ENCODE assay signal across 16 mouse cellular contexts in genomic region chr7:15859657-15860056, GRCm38 (mm10). TPM values are rescaled to one million over a fixed set of nuclear protein-coding genes. Genes with fewer than 3 reads are reported as not detected.
A peak's percentile ranks its signal among the peaks of the same experiment; 100 is the strongest.
DNase-seq lines count a peak whose midpoint lies in the region; ATAC-seq and TF ChIP-seq lines count a peak whose summit lies in the region.
"Had no signal": no experiment of that assay in that cellular context is flagged by ENCODE, and none has a peak within 500 bp of the region (broad histone marks: within the 10 kb centered on the region; RNA-seq: fewer than 3 reads in every experiment).

No protein-coding gene starts in this region.

- 44% methylated on average over 2 of the region's 2 CpGs for WGBS in kidney, adult 2 months
- WGBS in midbrain, embryonic 11.5 days, result 37% methylated on average over 2 of the region's 2 CpGs
- WGBS in midbrain, embryonic 10.5 days, result 46% methylated on average over 2 of the region's 2 CpGs

- H3K27ac ChIP-seq in kidney, adult 2 months (ENCODE audit: insufficient read depth, low read depth, low read length), result no peak overlapping the region
- H3K27ac ChIP-seq in midbrain, embryonic 11.5 days (ENCODE audit: low read depth, low read length), result no peak overlapping the region
- no peak overlapping the region for H3K27ac ChIP-seq in midbrain, embryonic 10.5 days (replicated peaks)
- H3K27ac ChIP-seq: embryonic facial prominence, embryonic 13.5 days; heart, embryonic 10.5 days; hindbrain, embryonic 15.5 days; limb, embryonic 15.5 days; midbrain, embryonic 12.5 days had no signal

- ATAC-seq in midbrain, embryonic 11.5 days (ENCODE audit: low FRiP score), result no peak

- H3K4me2 ChIP-seq in midbrain, embryonic 11.5 days, result no peak overlapping the region
- H3K4me2 ChIP-seq: embryonic facial prominence, embryonic 13.5 days; hindbrain, embryonic 15.5 days; limb, embryonic 15.5 days; midbrain, embryonic 12.5 days had no signal

- no peaks in the 10 kb centered on the region for H3K27me3 ChIP-seq in kidney, adult 2 months (replicated peaks; ENCODE audit: control insufficient read depth, insufficient read depth, low read length)
- no peaks in the 10 kb centered on the region for H3K27me3 ChIP-seq in midbrain, embryonic 11.5 days (ENCODE audit: control insufficient read depth, insufficient read depth, low read length)
- H3K27me3 ChIP-seq in midbrain, embryonic 10.5 days (ENCODE audit: low read depth, poor library complexity, severe bottlenecking), result no peaks in the 10 kb centered on the region
- H3K27me3 ChIP-seq: embryonic facial prominence, embryonic 13.5 days; hindbrain, embryonic 15.5 days; limb, embryonic 15.5 days; midbrain, embryonic 12.5 days had no signal

- H3K9me3 ChIP-seq in midbrain, embryonic 11.5 days (ENCODE audit: control insufficient read depth, low read length), result no peaks in the 10 kb centered on the region
- no peaks in the 10 kb centered on the region for H3K9me3 ChIP-seq in midbrain, embryonic 10.5 days (replicated peaks)
- H3K9me3 ChIP-seq: embryonic facial prominence, embryonic 13.5 days; heart, embryonic 10.5 days; hindbrain, embryonic 15.5 days; limb, embryonic 15.5 days; midbrain, embryonic 12.5 days had no signal

- no peaks in the 10 kb centered on the region for H3K36me3 ChIP-seq in kidney, adult 2 months (ENCODE audit: control insufficient read depth, insufficient read depth, low read length)
- no peaks in the 10 kb centered on the region for H3K36me3 ChIP-seq in midbrain, embryonic 11.5 days (ENCODE audit: control insufficient read depth, insufficient read depth, low read length)
- H3K36me3 ChIP-seq in midbrain, embryonic 10.5 days, result no peaks in the 10 kb centered on the region
- H3K36me3 ChIP-seq: embryonic facial prominence, embryonic 13.5 days; heart, embryonic 10.5 days; hindbrain, embryonic 15.5 days; limb, embryonic 15.5 days; midbrain, embryonic 12.5 days had no signal

- H3K4me1 ChIP-seq in kidney, adult 2 months (ENCODE audit: control insufficient read depth, insufficient read depth, low read length), result no peaks in the 10 kb centered on the region
- H3K4me1 ChIP-seq in midbrain, embryonic 11.5 days (ENCODE audit: control insufficient read depth, insufficient read depth, low read length), result no peaks in the 10 kb centered on the region
- peaks cover 5% of the 10 kb centered on the region for H3K4me1 ChIP-seq in midbrain, embryonic 10.5 days
- H3K4me1 ChIP-seq: embryonic facial prominence, embryonic 13.5 days; heart, embryonic 10.5 days; hindbrain, embryonic 15.5 days; limb, embryonic 15.5 days; midbrain, embryonic 12.5 days had no signal

- peak; percentile 22 for DNase-seq in adrenal gland, postnatal 14 days
- DNase-seq in adrenal gland, adult 18-20 months (ENCODE audit: low spot score in 2 of 2), result no peak
- no peak for DNase-seq in kidney, adult 2 months
- DNase-seq in kidney, postnatal 14 days, result no peak
- DNase-seq in midbrain, embryonic 11.5 days (ENCODE audit: low spot score, missing footprints), result peak; percentile 83
- DNase-seq in midbrain, embryonic 10.5 days (ENCODE audit: low spot score), result no peak
- DNase-seq in spleen, postnatal 14 days (ENCODE audit: low spot score in 2 of 2), result no peak
- DNase-seq in cerebellum, adult 11 months, result no peak
- DNase-seq: B cell, adult 2 months; thymus, postnatal 14 days had no signal

- TF ChIP-seq CTCF in kidney, adult 2 months (conservative IDR thresholded peaks at IDR 0.05; ENCODE audit: insufficient read depth, insufficient read length, low read depth, low read length), result peak; percentile 35

- H3K9ac ChIP-seq in midbrain, embryonic 11.5 days (ENCODE audit: low read length), result no peak overlapping the region
- H3K9ac ChIP-seq: embryonic facial prominence, embryonic 13.5 days; hindbrain, embryonic 15.5 days; limb, embryonic 15.5 days; midbrain, embryonic 12.5 days had no signal

- TF ChIP-seq POLR2A in kidney, adult 2 months (IDR thresholded peaks at IDR 0.05; ENCODE audit: low read depth, low read length), result no peak

- H3K4me3 ChIP-seq in kidney, adult 2 months (ENCODE audit: insufficient read depth, low read depth, low read length), result no peak overlapping the region
- no peak overlapping the region for H3K4me3 ChIP-seq in midbrain, embryonic 11.5 days (ENCODE audit: low read depth, low read length)
- no peak overlapping the region for H3K4me3 ChIP-seq in midbrain, embryonic 10.5 days
- H3K4me3 ChIP-seq: embryonic facial prominence, embryonic 13.5 days; heart, embryonic 10.5 days; hindbrain, embryonic 15.5 days; limb, embryonic 15.5 days; midbrain, embryonic 12.5 days had no signal

RNA-seq across cellular contexts. Expression of gene Crx, which starts 20.1 kb away (rescaled TPM):
- not detected in 2 replicates for total RNA-seq in adrenal gland, postnatal 14 days (2021)
- not detected for total RNA-seq in adrenal gland, adult 18-20 months (2021)
- not detected in 2 replicates for polyA plus RNA-seq in kidney, adult 2 months (2012; rRNA removed)
- 0.20 and 0.51 TPM in 2 replicates for polyA plus RNA-seq in midbrain, embryonic 11.5 days (2014; fragmentation: Nextera tagmentation; extraction: Ambion mirVana)
- 0.15 and 0.53 TPM in 2 replicates for polyA plus RNA-seq in midbrain, embryonic 10.5 days (2016; fragmentation: Nextera tagmentation; extraction: Ambion mirVana)
- total RNA-seq: layer of hippocampus, adult 18-20 months had no signal
- polyA plus RNA-seq: embryonic facial prominence, embryonic 13.5 days; heart, embryonic 10.5 days; hindbrain, embryonic 15.5 days; limb, embryonic 15.5 days had no signal

RNA-seq across cellular contexts. Expression of gene Obox6, which starts 20.2 kb away (rescaled TPM):
- total RNA-seq in adrenal gland, postnatal 14 days (2021), result not detected in 2 replicates
- total RNA-seq in adrenal gland, adult 18-20 months (2021), result not detected
- not detected in 2 replicates for polyA plus RNA-seq in kidney, adult 2 months (2012; rRNA removed)
- polyA plus RNA-seq in midbrain, embryonic 11.5 days (2014; fragmentation: Nextera tagmentation; extraction: Ambion mirVana), result not detected in 2 replicates
- polyA plus RNA-seq in midbrain, embryonic 10.5 days (2016; fragmentation: Nextera tagmentation; extraction: Ambion mirVana), result not detected in 2 replicates
- total RNA-seq: layer of hippocampus, adult 18-20 months had no signal
- polyA plus RNA-seq: embryonic facial prominence, embryonic 13.5 days; heart, embryonic 10.5 days; hindbrain, embryonic 15.5 days; limb, embryonic 15.5 days; midbrain, embryonic 12.5 days had no signal

RNA-seq across cellular contexts. Expression of gene Crxos, which starts 22.8 kb away (rescaled TPM):
- not detected in 2 replicates for total RNA-seq in adrenal gland, postnatal 14 days (2021)
- total RNA-seq in adrenal gland, adult 18-20 months (2021), result under 1 TPM in 1 of 2 experiments, not detected in 1; 0.20 TPM
- not detected in 2 replicates for polyA plus RNA-seq in kidney, adult 2 months (2012; rRNA removed)
- polyA plus RNA-seq in midbrain, embryonic 11.5 days (2014; fragmentation: Nextera tagmentation; extraction: Ambion mirVana), result 0.08 and 0.36 TPM in 2 replicates
- polyA plus RNA-seq in midbrain, embryonic 10.5 days (2016; fragmentation: Nextera tagmentation; extraction: Ambion mirVana), result not detected in 2 replicates
- total RNA-seq: layer of hippocampus, adult 18-20 months had no signal
- polyA plus RNA-seq: embryonic facial prominence, embryonic 13.5 days; heart, embryonic 10.5 days; hindbrain, embryonic 15.5 days; limb, embryonic 15.5 days had no signal

Comparison
In these comparisons a context has a peak if more than half of its experiments do, and no peak if none do; other contexts are left out.
1. DNase-seq: peak in adrenal gland, postnatal 14 days (single experiment) and midbrain, embryonic 11.5 days (single experiment); none in adrenal gland, adult 18-20 months (0 of 2), kidney, adult 2 months (single experiment), kidney, postnatal 14 days (single experiment), midbrain, embryonic 10.5 days (single experiment), spleen, postnatal 14 days (0 of 2) and cerebellum, adult 11 months (single experiment).